Mouse (Mus musculus) ES-E14 (cell line): Measurements from ENCODE around the gene Inca1. TPM values are rescaled to one million over a fixed set of nuclear protein-coding genes. Genes with fewer than 3 reads are reported as not detected.
A peak's percentile ranks its signal among the peaks of the same experiment; 100 is the strongest.

Experiments
- DNase-seq: peaks from one replicate; pipeline ENCODE4 v3.0.0-alpha.2; 2013; ENCODE audit warnings: low read depth, low spot score
- H3K27ac ChIP-seq: 2 replicates; pipeline ENCODE4 v1.5.1; 2012; ENCODE audit warnings: low read depth, mild to moderate bottlenecking, low read length, moderate library complexity, mixed read lengths; ENCODE audit not compliant: poor library complexity, insufficient read depth, severe bottlenecking
- H3K36me3 ChIP-seq: 2 replicates; pipeline ENCODE4 v1.6.1; 2012; ENCODE audit warnings: mild to moderate bottlenecking, low read length, moderate library complexity, mixed read lengths; ENCODE audit not compliant: control insufficient read depth, poor library complexity, insufficient read depth, severe bottlenecking
- H3K4me1 ChIP-seq, 2 experiments: fragments of 150-350 bp in 1 of 2; sonication (generic) in 1 of 2; 2 replicates each; pipeline ENCODE4 v1.6.1; 2012; ENCODE audit warnings: low read length in 2 of 2, mild to moderate bottlenecking in 1 of 2, mixed read lengths in 1 of 2; ENCODE audit not compliant: control insufficient read depth in 2 of 2, insufficient read depth in 2 of 2, poor library complexity in 1 of 2
- H3K4me3 ChIP-seq, 2 experiments: fragments of 150-350 bp in 1 of 2; sonication (generic) in 1 of 2; 2 replicates each; pipeline ENCODE4 v1.5.1; 2012; ENCODE audit warnings: low read length in 2 of 2, low read depth in 1 of 2, mild to moderate bottlenecking in 1 of 2, mixed read lengths in 1 of 2; ENCODE audit not compliant: insufficient read depth in 1 of 2, poor library complexity in 1 of 2, severe bottlenecking in 1 of 2
- H3K9ac ChIP-seq: 2 replicates; pipeline ENCODE4 v1.6.1; 2012; ENCODE audit warnings: low read depth, mild to moderate bottlenecking, low read length, mixed read lengths; ENCODE audit not compliant: poor library complexity, insufficient read depth, severe bottlenecking
- H3K9me3 ChIP-seq: fragments of 150-350 bp; sonication (generic); 2 replicates; pipeline ENCODE4 v1.6.1; 2012; ENCODE audit warnings: low read depth, mild to moderate bottlenecking, low read length; ENCODE audit not compliant: control insufficient read depth, insufficient read depth
- CHD2 ChIP-seq: IDR thresholded peaks from 2 replicates; pipeline ENCODE4 v1.6.1; 2014; ENCODE audit warnings: mild to moderate bottlenecking, low read depth, low read length, inconsistent platforms
- HCFC1 ChIP-seq: IDR thresholded peaks from 2 replicates; pipeline ENCODE4 v1.6.1; 2012; ENCODE audit warnings: low read length, inconsistent platforms, borderline replicate concordance; ENCODE audit not compliant: insufficient read depth
- MAFK ChIP-seq: IDR thresholded peaks from 2 replicates; pipeline ENCODE4 v1.6.1; 2014; ENCODE audit warnings: mild to moderate bottlenecking, low read depth, low read length, inconsistent platforms; ENCODE audit not compliant: insufficient read depth
- ZC3H11A ChIP-seq: IDR thresholded peaks from 2 replicates; pipeline ENCODE4 v1.6.1; 2012; ENCODE audit warnings: low read depth, mild to moderate bottlenecking, inconsistent platforms, low read length, borderline replicate concordance
- ZNF384 ChIP-seq: IDR thresholded peaks from 2 replicates; pipeline ENCODE4 v1.6.1; 2012; ENCODE audit warnings: low read depth, low read length, inconsistent platforms
- in situ Hi-C, 2 experiments: fragments of 600-800 bp; cut with MboI; formaldehyde crosslinking; loops; one replicate each; pipeline ENCODE4 v1.15.1; 2025; ENCODE audit warnings: low sequenced_read_pairs in 2 of 2, inconsistent platforms in 1 of 2; ENCODE audit not compliant: unreplicated experiment in 2 of 2
- total RNA-seq: library from RNA; depleted of rRNA; stranded (reverse); fragments of 300-350 nt; gene quantifications from 2 replicates; pipeline ENCODE4 v1.2.3, GENCODE M21; 2012

The Inca1 gene
- total RNA-seq, 1 experiment = 1.2 TPM

- H3K4me3 ChIP-seq = no peak overlapping the region
- no peak overlapping the region for H3K9ac ChIP-seq
- H3K4me1 ChIP-seq = peaks cover 0 to 14% of the 10 kb centered on the region in 2 experiments; a peak in 2 of 4 replicates
- TF ChIP-seq MAFK = no peak
- no peak for TF ChIP-seq HCFC1
- no peak for TF ChIP-seq ZC3H11A
- no peak for TF ChIP-seq ZNF384
- TF ChIP-seq CHD2 = no peak
- H3K36me3 ChIP-seq = peaks cover 50% of the 10 kb centered on the region
- no peak for DNase-seq
- H3K27ac ChIP-seq = no peak overlapping the region
- in situ Hi-C loops = no loop called here
- no peaks in the 10 kb centered on the region for H3K9me3 ChIP-seq
Observed at GRCm38 (mm10) chr11:70706127-70706526, 6.2 kb upstream of the Inca1 start.

GRCm38 (mm10) chr11:70702781-70703180 is 2.8 kb upstream of the Inca1 start:
- no peak overlapping the region for H3K27ac ChIP-seq
- no peak for DNase-seq
- H3K36me3 ChIP-seq = peaks cover 32% of the 10 kb centered on the region
- TF ChIP-seq CHD2 (no peak), HCFC1 (no peak), ZNF384 (no peak), MAFK (no peak), ZC3H11A (no peak)
- no peaks in the 10 kb centered on the region for H3K9me3 ChIP-seq
- H3K9ac ChIP-seq = no peak overlapping the region
- peaks cover 0 to 14% of the 10 kb centered on the region in 2 experiments; a peak in 2 of 4 replicates for H3K4me1 ChIP-seq
- no peak overlapping the region for H3K4me3 ChIP-seq
- in situ Hi-C loops = no loop called here

GRCm38 (mm10) chr11:70701984-70702733 is 2.2 kb upstream of the Inca1 start:
- H3K9me3 ChIP-seq = no peaks in the 10 kb centered on the region
- peaks cover 30% of the 10 kb centered on the region for H3K36me3 ChIP-seq
- no peak for TF ChIP-seq ZC3H11A
- no peak for TF ChIP-seq HCFC1
- no peak for TF ChIP-seq ZNF384
- no peak for TF ChIP-seq MAFK
- no peak for TF ChIP-seq CHD2
- DNase-seq = no peak
- H3K27ac ChIP-seq = no peak overlapping the region
- in situ Hi-C loops = no loop called here
- H3K4me3 ChIP-seq = no peak overlapping the region
- H3K4me1 ChIP-seq = peaks cover 0 to 14% of the 10 kb centered on the region in 2 experiments; a peak in 2 of 4 replicates
- no peak overlapping the region for H3K9ac ChIP-seq

GRCm38 (mm10) chr11:70701221-70701955 is 1.4 kb upstream of the Inca1 start:
- in situ Hi-C loops = no loop called here
- Histone ChIP-seq H3K27ac (no peak overlapping the region), H3K4me3 (peak overlapping the region; percentile 90 to 100), H3K9me3 (no peaks in the 10 kb centered on the region), H3K4me1 (peaks cover 0 to 14% of the 10 kb centered on the region in 2 experiments; a peak in 2 of 4 replicates), H3K9ac (peak overlapping the region; percentile 89), H3K36me3 (peaks cover 23% of the 10 kb centered on the region)
- no peak for DNase-seq
- no peak for TF ChIP-seq CHD2
- TF ChIP-seq HCFC1 = no peak
- TF ChIP-seq ZC3H11A = no peak
- no peak for TF ChIP-seq MAFK
- no peak for TF ChIP-seq ZNF384
